Mouse (Mus musculus) heart, adult 18-20 months (tissue): ENCODE measurements around the gene Polr2m. TPM values are rescaled to one million over a fixed set of nuclear protein-coding genes. Genes with fewer than 3 reads are reported as not detected.

ENCODE experiments used
- DNase-seq, 2 experiments: peaks; one replicate each; pipeline ENCODE4 v3.0.0; 2021 to 2022; ENCODE audit warnings: mixed read lengths in 1 of 2
- total RNA-seq, 2 experiments: library from RNA; stranded (reverse); gene quantifications; 2 replicates each; pipeline ENCODE4 v1.2.3; 2021

The Polr2m gene
- total RNA-seq, 2 experiments from 2014 or later: 312 to 342 TPM

DNA sequence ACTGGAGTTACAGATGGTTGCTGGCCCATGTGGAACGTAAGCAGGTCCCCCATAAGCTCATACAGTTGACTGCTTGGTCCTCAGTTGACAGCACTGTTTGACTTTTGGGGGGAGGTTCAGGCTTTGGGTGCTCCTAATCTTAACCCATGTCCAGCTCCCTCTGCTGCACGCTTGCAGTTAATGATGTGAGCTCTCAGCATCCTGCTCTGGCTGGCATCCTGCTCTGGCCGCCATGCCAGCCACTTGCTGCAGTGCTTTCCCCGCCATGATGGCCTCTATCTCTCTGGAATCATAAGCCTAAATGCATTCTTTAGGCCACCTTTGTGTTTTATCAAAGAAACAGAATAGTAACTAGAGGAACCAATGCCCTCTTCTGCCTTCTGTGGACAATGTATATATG is 10.2 kb downstream of the Polr2m start:
- no peak for DNase-seq

DNA sequence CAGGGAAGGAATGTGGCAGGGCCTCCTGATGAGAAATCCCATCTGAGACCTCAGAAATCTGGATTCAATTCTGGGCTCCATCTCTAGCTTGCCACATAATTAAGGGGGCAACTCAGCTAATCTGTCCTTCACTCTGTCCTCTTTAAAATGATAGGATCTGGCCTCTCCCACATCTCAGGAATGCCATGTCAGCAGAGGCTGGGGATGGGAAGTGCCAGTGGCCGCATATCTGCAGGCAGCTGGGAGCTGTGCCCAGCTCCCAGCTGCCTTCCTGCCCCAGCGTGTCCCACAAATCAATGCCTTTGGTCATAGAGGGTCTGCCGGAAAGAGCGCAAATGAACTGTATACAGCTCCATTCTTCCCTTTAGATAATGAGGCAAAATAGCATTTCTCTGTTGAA is 18.3 kb downstream of the Polr2m start:
- DNase-seq: no peak

GRCm38 (mm10) chr9:71466111-71466510 is 19.6 kb downstream of the Polr2m start:
- DNase-seq: peak in 1 of 2 experiments; percentile 42

- DNase-seq: no peak
These were observed 22.6 kb downstream of the Polr2m start for GRCm38 (mm10) chr9:71463072-71463667.

DNA sequence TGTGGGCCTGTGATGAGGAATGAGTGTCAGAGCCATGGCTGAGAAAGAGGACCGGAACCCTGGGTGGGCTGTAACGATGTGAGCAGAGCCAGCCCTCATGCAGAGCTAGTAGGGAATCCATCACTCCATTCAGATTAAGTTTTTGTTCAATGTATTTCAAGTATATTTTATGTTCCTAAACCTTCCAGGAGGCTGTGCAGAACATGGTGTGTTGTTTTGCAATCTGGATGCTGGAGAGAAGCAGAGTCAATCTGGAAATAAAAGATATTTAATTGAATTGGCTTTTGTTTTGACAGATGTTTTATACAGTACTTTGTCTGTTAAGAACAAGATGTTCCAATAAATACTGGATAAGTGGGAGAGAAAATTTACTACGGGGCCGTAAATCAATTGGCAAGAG is 29.0 kb downstream of the Polr2m start:
- no peak for DNase-seq

DNA sequence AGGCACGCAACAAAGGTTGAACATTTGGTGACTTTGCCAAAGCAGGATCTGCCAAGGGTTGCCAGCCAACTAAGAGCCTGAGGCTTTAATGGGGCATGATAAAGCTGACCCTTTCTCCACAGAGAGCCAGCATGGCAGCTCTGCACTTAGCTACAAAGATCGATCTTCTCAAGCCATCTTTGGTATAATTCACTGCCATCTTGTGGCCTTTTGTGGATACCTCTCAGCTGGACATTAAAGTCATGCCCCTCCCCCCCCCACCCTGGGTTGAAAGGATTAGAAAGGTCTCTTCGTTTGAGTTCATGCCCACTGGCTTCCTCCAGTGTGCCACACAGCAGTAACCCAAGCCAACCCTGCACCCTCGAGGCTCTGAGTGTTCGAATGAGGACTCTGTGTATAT is 31.8 kb downstream of the Polr2m start:
- no peak for DNase-seq

DNA sequence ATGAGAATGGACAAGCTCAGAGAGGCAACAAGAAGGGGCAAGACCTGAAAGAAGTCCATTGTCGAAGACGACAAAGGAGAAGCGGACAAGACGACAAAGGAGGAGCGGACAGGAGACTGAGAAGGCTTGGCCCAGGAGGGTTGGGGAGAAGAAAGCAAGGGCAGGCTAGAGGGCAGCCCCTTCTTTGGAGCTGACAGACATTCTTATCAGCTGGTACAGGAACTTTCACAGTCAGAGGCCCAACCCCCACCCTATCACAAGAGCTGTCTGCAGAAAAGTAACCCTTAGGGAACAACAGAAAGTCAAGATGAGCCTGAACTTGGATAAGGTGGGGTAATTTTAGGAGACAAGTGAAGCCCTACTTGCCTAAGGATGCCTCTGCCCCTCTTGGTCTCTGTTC is 32.4 kb downstream of the Polr2m start:
- no peak for DNase-seq

DNA sequence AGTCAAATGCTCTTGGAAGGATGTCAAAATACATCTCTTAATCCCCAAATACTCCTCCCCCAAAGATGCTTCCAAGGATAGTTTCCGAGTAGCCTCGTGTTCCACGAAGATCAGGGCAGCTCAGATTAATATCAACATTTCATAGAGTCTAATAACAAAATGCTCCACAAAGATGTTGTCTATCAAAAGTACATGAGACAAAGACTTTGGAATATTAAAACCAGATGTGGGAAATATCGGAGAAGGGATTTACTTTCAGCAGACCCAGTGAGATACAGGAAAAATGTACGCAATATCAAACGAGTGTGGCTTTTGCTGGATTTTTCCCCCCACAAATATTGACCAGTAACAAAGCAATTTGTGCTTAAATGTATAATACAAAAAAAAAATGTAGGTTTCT is 35.1 kb downstream of the Polr2m start:
- no peak for DNase-seq

GRCm38 (mm10) chr9:71447573-71447972 is 38.2 kb downstream of the Polr2m start:
- peak; percentile 59 to 89 for DNase-seq

DNA sequence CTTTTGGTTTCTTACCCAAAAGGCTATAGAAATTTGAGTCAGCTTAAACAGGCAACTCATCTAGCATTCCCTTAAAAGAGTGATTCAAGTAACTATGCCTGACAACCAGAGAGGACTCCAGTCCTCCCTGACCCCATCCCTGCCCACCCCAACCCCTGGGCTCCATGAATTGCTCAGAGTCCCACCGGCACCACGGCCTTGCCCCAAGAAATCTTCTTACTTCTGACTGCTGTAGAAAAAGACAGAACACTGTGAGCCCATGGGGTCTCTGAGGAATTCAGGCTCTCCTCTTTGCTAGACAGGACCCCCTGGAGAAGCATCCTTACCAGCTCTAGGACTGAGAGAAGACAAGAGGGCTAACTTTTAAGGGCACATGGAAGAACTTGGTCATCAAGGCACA is 40.4 kb downstream of the Polr2m start:
- DNase-seq: no peak

DNA sequence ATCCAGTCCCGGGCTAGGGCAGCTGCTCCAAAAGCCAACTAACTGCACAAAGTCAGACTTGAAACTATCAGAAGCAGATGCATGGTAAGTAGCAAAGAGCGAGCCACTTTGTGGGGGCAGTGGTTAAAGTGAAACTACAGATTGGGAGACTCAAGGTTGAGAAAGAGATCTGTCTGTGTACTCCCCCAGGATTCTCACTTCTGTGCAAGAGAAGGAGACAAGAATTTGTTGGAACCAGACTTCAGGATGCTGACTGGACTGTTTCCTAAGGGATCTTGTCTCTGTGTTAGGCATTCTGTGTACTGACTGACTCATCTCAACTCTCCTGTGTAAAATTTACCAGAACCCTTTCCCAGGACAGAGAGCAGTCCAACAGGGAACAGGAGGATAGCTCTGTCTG is 47.6 kb downstream of the Polr2m start:
- peak in 1 of 2 experiments; percentile 28 for DNase-seq

Other genes starting within 250 kb of the Polr2m start
- gene Myzap, start 106.4 kb upstream of the Polr2m start, total RNA-seq: 100 to 1,000 TPM; 408 to 450 TPM